7 mouse cellular contexts compared by ENCODE assay signal in the genomic region with DNA sequence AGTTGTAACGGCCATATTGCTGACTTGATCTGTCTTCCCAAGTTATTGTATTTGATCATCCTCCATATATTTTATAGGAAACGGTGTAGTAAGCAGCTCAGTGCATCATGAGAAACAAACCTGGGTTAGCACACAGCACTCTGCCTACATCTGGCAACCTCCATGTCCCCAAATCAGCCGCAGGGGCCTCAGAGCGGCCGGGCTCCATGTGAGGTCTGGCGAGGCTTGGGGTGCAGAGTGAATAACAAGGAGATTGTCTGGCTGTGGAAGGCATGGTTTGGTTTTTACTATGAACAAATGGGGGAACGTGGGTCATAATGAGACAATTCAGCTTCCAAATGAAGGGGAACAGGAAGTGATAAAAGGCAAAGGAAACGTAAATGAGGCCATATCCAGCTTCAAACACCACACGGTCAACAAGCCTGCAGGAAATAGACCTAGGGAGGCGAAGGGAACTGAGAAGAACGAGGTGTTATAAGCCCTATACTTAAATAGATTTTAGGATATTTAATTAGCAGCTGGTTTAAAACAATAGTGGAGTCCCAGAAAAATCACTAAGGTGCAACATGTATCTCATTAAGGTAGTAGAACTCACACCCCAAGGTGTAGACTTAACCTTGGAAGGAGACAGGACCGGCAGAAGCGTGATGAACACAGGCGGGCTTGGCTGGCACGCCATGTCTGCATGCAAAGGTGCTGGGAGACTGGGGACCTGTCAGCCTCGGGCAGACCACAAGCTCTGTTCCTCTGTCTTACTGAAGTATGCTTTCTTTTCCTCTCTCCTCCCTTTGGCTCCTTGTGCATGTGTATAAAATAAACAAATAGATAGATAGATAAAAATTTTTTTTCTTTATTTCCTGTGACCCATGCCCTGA. TPM values are rescaled to one million over a fixed set of nuclear protein-coding genes. Genes with fewer than 3 reads are reported as not detected.
DNase-seq lines count a peak whose midpoint lies in the region; ATAC-seq and TF ChIP-seq lines count a peak whose summit lies in the region.

No protein-coding gene starts in this region.

- no peaks in the 10 kb centered on the region for H3K9me3 ChIP-seq in forebrain, postnatal 0 days (ENCODE audit: low read length)
- no peaks in the 10 kb centered on the region for H3K9me3 ChIP-seq in liver, embryonic 15.5 days (replicated peaks)

- no peaks in the 10 kb centered on the region for H3K27me3 ChIP-seq in thymus, adult 2 months (ENCODE audit: control insufficient read depth, insufficient read depth, low read length)
- peaks cover 6% of the 10 kb centered on the region; the same call in 1 of the 2 replicates for H3K27me3 ChIP-seq in forebrain, postnatal 0 days (ENCODE audit: insufficient read depth, low read length)
- H3K27me3 ChIP-seq in liver, embryonic 15.5 days = peaks cover 36% of the 10 kb centered on the region

- H3K9ac ChIP-seq in forebrain, postnatal 0 days = no peak overlapping the region
- H3K9ac ChIP-seq in liver, embryonic 15.5 days = peak overlapping the region; percentile 45

- H3K36me3 ChIP-seq in thymus, adult 2 months (ENCODE audit: control insufficient read depth, insufficient read depth, low read length) = no peaks in the 10 kb centered on the region
- H3K36me3 ChIP-seq in forebrain, postnatal 0 days (ENCODE audit: insufficient read depth) = no peaks in the 10 kb centered on the region
- no peaks in the 10 kb centered on the region for H3K36me3 ChIP-seq in liver, embryonic 15.5 days (replicated peaks)

- peak; percentile 35 for DNase-seq in thymus, postnatal 14 days
- DNase-seq in thymus, adult 2 months = no peak
- DNase-seq in forebrain, postnatal 0 days = no peak
- no peak for DNase-seq in layer of hippocampus, postnatal 14 days (ENCODE audit: low spot score in 2 of 2)
- no peak for DNase-seq in urinary bladder, postnatal 10 days (ENCODE audit: low spot score)
- DNase-seq in ovary, postnatal 36 days (ENCODE audit: low spot score) = no peak

- no peak for TF ChIP-seq CTCF in thymus, adult 2 months (IDR thresholded peaks at IDR 0.05; ENCODE audit: borderline replicate concordance, control insufficient read depth, extremely low read depth, insufficient read depth, low read length, poor library complexity)
- no peak for TF ChIP-seq CTCF in forebrain, postnatal 0 days (IDR thresholded peaks at IDR 0.05; ENCODE audit: low read depth)

- no peak for ATAC-seq in forebrain, postnatal 0 days
- no peak for ATAC-seq in liver, embryonic 15.5 days (ENCODE audit: insufficient read depth)

- WGBS in thymus, adult 2 months = 34% methylated on average over 16 of the region's 16 CpGs
- WGBS in forebrain, postnatal 0 days = 26% methylated on average over 16 of the region's 16 CpGs
- 21% methylated on average over 16 of the region's 16 CpGs for WGBS in liver, embryonic 15.5 days (ENCODE audit: insufficient replicate concordance)

- no peak for TF ChIP-seq POLR2A in thymus, adult 2 months (IDR thresholded peaks at IDR 0.05; ENCODE audit: control insufficient read depth, extremely low read depth, insufficient read depth, low read length, poor library complexity)

- no peak overlapping the region for H3K4me3 ChIP-seq in thymus, adult 2 months (ENCODE audit: control insufficient read depth, insufficient read depth, low read length)
- H3K4me3 ChIP-seq in forebrain, postnatal 0 days (ENCODE audit: low read depth, low read length) = peak overlapping the region; percentile 30; the same call in 1 of the 2 replicates
- peak overlapping the region; percentile 45 for H3K4me3 ChIP-seq in liver, embryonic 15.5 days (replicated peaks)

- H3K27ac ChIP-seq in thymus, adult 2 months (ENCODE audit: control insufficient read depth, insufficient read depth, low read length) = no peak overlapping the region
- no peak overlapping the region for H3K27ac ChIP-seq in forebrain, postnatal 0 days (ENCODE audit: low read depth, low read length)
- no peak overlapping the region for H3K27ac ChIP-seq in liver, embryonic 15.5 days (replicated peaks)

- H3K4me1 ChIP-seq in thymus, adult 2 months (replicated peaks; ENCODE audit: control insufficient read depth, insufficient read depth, low read length) = peaks cover 13% of the 10 kb centered on the region
- 0 out of 2 replicates have a peak, but pooled peaks cover 4% of the 10 kb centered on the region for H3K4me1 ChIP-seq in forebrain, postnatal 0 days (ENCODE audit: insufficient read depth)
- H3K4me1 ChIP-seq in liver, embryonic 15.5 days (replicated peaks) = peaks cover 43% of the 10 kb centered on the region

- peak overlapping the region; percentile 57 for H3K4me2 ChIP-seq in forebrain, postnatal 0 days (ENCODE audit: low read depth)
- peak overlapping the region; percentile 77 for H3K4me2 ChIP-seq in liver, embryonic 15.5 days

RNA-seq across cellular contexts. Expression of gene Hist4h4, which starts 11.1 kb away (rescaled TPM):
- 14.5 and 17.8 TPM in 2 replicates for polyA plus RNA-seq in thymus, adult 2 months (2012; rRNA removed)
- total RNA-seq in forebrain, postnatal 0 days (2014; rRNA removed) = 19.4 and 39.2 TPM in 2 replicates
- 0.42 and 0.45 TPM in 2 replicates for polyA plus RNA-seq in forebrain, postnatal 0 days (2015; fragmentation: Nextera tagmentation; extraction: Ambion mirVana)
- 0.93 and 1.2 TPM in 2 replicates for polyA plus RNA-seq in liver, embryonic 15.5 days (2015; fragmentation: Nextera tagmentation; extraction: Ambion mirVana)
- total RNA-seq in layer of hippocampus, postnatal 14 days (2021) = 10 to 100 TPM; 10.9 to 12.0 TPM

RNA-seq across cellular contexts. Expression of gene Gucy2c, which starts 11.6 kb away (rescaled TPM):
- 0.22 and 0.31 TPM in 2 replicates for polyA plus RNA-seq in thymus, adult 2 months (2012; rRNA removed)
- 0.54 and 0.67 TPM in 2 replicates for total RNA-seq in forebrain, postnatal 0 days (2014; rRNA removed)
- 0.14 and 0.42 TPM in 2 replicates for polyA plus RNA-seq in forebrain, postnatal 0 days (2015; fragmentation: Nextera tagmentation; extraction: Ambion mirVana)
- polyA plus RNA-seq in liver, embryonic 15.5 days (2015; fragmentation: Nextera tagmentation; extraction: Ambion mirVana) = 0.26 and 0.37 TPM in 2 replicates
- total RNA-seq in layer of hippocampus, postnatal 14 days (2021) = under 1 TPM; 0.46 to 0.52 TPM

RNA-seq across cellular contexts. Expression of gene H2afj, which starts 14.9 kb away (rescaled TPM):
- 309 and 326 TPM in 2 replicates for polyA plus RNA-seq in thymus, adult 2 months (2012; rRNA removed)
- 31.7 and 47.5 TPM in 2 replicates for total RNA-seq in forebrain, postnatal 0 days (2014; rRNA removed)
- polyA plus RNA-seq in forebrain, postnatal 0 days (2015; fragmentation: Nextera tagmentation; extraction: Ambion mirVana) = 119 and 159 TPM in 2 replicates
- 113 and 131 TPM in 2 replicates for polyA plus RNA-seq in liver, embryonic 15.5 days (2015; fragmentation: Nextera tagmentation; extraction: Ambion mirVana)
- 10 to 100 TPM; 72.0 to 72.6 TPM for total RNA-seq in layer of hippocampus, postnatal 14 days (2021)

RNA-seq across cellular contexts. Expression of gene BC049715, which starts 34.3 kb away (rescaled TPM):
- 0.86 and 2.3 TPM in 2 replicates for polyA plus RNA-seq in thymus, adult 2 months (2012; rRNA removed)
- total RNA-seq in forebrain, postnatal 0 days (2014; rRNA removed) = 0.92 and 1.9 TPM in 2 replicates
- polyA plus RNA-seq in forebrain, postnatal 0 days (2015; fragmentation: Nextera tagmentation; extraction: Ambion mirVana) = 1.1 and 2.1 TPM in 2 replicates
- 0.71 and 1.0 TPM in 2 replicates for polyA plus RNA-seq in liver, embryonic 15.5 days (2015; fragmentation: Nextera tagmentation; extraction: Ambion mirVana)
- total RNA-seq in layer of hippocampus, postnatal 14 days (2021) = 1 to 10 TPM; 2.2 to 4.6 TPM

RNA-seq across cellular contexts. Expression of gene Wbp11, which starts 34.9 kb away (rescaled TPM):
- 72.3 and 91.3 TPM in 2 replicates for polyA plus RNA-seq in thymus, adult 2 months (2012; rRNA removed)
- total RNA-seq in forebrain, postnatal 0 days (2014; rRNA removed) = 45.8 and 52.5 TPM in 2 replicates
- 67.1 and 87.4 TPM in 2 replicates for polyA plus RNA-seq in forebrain, postnatal 0 days (2015; fragmentation: Nextera tagmentation; extraction: Ambion mirVana)
- polyA plus RNA-seq in liver, embryonic 15.5 days (2015; fragmentation: Nextera tagmentation; extraction: Ambion mirVana) = 49.0 and 51.6 TPM in 2 replicates
- 100 to 1,000 TPM; 123 to 133 TPM for total RNA-seq in layer of hippocampus, postnatal 14 days (2021)
